Mouse (Mus musculus): ENCODE data around the gene Tpbgl.

DNA sequence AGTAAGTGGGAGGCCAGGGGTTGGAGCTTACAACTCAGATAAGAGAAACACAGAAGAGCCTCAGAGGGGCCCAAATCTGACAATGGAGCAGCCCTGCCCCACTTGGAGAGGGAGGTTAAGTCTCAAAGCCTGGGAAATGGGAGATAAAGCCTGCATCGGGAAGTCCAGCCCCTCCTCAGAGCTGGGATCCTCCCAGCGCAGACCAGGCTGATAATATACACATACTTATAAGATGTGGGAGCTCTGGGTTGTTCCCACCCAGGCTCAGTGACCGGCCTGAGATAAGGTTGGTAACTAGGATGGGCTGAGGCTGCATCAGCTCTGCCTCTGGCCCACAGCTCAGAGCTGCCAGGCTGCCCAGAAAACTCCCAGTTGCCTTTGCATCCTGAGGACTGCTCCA is 15.2 kb upstream of the Tpbgl start:
- TF ChIP-seq POLR2A (IDR thresholded peaks at IDR 0.05; ENCODE audit: low read depth, low read length) = no peak
- TF ChIP-seq CTCF (IDR thresholded peaks at IDR 0.05; ENCODE audit: borderline replicate concordance, insufficient read depth, low read length) = no peak
